Mouse (Mus musculus): ENCODE measurements around the gene Itgb1bp1. TPM values are rescaled to one million over a fixed set of nuclear protein-coding genes. Genes with fewer than 3 reads are reported as not detected.

The Itgb1bp1 gene
- total and polyA plus RNA-seq, 3 experiments = 15.4 to 42.8 (median 19.8) TPM

DNA sequence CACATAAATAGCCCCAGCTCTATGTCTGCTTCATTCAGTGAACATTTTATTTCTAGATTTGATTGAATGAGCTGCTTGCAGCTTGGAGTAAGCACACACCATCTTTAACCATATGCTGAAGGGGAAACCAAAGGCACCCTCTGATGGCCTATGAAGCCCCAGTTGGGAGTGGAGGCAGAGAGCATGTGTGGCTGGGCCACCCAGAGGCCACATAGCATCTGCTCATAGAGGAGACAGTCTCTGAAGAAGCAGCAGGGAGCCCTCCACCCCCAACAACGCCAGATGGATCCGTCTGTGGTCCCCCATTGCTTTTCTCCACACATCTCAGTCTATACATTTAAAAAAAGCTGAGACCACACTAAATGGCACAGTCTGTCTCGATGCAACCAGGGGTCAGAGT, 44.1 kb downstream of the Itgb1bp1 start:
- H3K27me3 ChIP-seq (ENCODE audit: insufficient read depth, low read length) = no peaks in the 10 kb centered on the region
- ATAC-seq (ENCODE audit: extremely low read depth, insufficient number of reproducible peaks, low FRiP score, poor library complexity, severe bottlenecking) (no peak), DNase-seq (ENCODE audit: low spot score) (no peak)
- H3K9me3 ChIP-seq (replicated peaks) = no peaks in the 10 kb centered on the region; the same call in 1 of the 2 replicates
- no peak for TF ChIP-seq CTCF (IDR thresholded peaks at IDR 0.05; ENCODE audit: low read depth, low read length)
- no peak for TF ChIP-seq GATA1 (IDR thresholded peaks at IDR 0.05; ENCODE audit: borderline replicate concordance, low read length)
- no peak for TF ChIP-seq TAL1 (conservative IDR thresholded peaks at IDR 0.05; ENCODE audit: low read depth, low read length)
- no peak for TF ChIP-seq GATA2 (IDR thresholded peaks at IDR 0.05; ENCODE audit: borderline replicate concordance, low read depth, low read length)
- TF ChIP-seq POLR2AphosphoS5 (IDR thresholded peaks at IDR 0.05; ENCODE audit: insufficient replicate concordance, low read depth, low read length) = no peak
- no peaks in the 10 kb centered on the region for H3K36me3 ChIP-seq (replicated peaks)
- H3K4me1 ChIP-seq (ENCODE audit: insufficient read depth, low read depth, low read length) = no peaks in the 10 kb centered on the region
- H3K4me3 ChIP-seq (ENCODE audit: low read depth, low read length) = no peak overlapping the region

DNA sequence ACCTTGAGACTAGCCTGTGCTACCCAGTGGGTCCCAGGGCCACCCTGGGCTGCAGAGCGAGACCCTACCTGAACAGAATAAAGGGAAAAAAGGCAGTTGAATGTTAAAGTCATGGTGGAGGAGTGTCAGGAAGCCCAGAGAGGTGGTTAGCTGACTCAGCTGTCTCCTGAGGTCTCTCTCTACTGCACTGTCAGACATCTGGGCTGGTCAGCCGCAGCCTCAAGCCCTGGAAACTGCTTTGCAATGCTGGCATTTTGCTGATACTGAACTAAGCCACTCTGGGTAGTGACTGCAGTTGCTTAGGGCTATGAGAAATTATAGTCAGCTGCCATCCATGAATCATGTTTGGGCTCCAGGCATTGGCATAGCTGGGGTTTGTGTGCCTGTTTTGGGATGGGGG, 51.5 kb downstream of the Itgb1bp1 start:
- ATAC-seq (ENCODE audit: extremely low read depth, insufficient number of reproducible peaks, low FRiP score, poor library complexity, severe bottlenecking) (no peak), DNase-seq (ENCODE audit: low spot score) (no peak)
- Histone ChIP-seq H3K27me3 (ENCODE audit: insufficient read depth, low read length) (no peaks in the 10 kb centered on the region), H3K4me3 (ENCODE audit: low read depth, low read length) (no peak overlapping the region), H3K9me3 (replicated peaks) (peaks cover 2% of the 10 kb centered on the region; the same call in 1 of the 2 replicates), H3K36me3 (replicated peaks) (no peaks in the 10 kb centered on the region), H3K4me1 (ENCODE audit: insufficient read depth, low read depth, low read length) (no peaks in the 10 kb centered on the region)
- TF ChIP-seq GATA2 (IDR thresholded peaks at IDR 0.05; ENCODE audit: borderline replicate concordance, low read depth, low read length) (no peak), GATA1 (IDR thresholded peaks at IDR 0.05; ENCODE audit: borderline replicate concordance, low read length) (no peak), TAL1 (conservative IDR thresholded peaks at IDR 0.05; ENCODE audit: low read depth, low read length) (no peak), POLR2AphosphoS5 (IDR thresholded peaks at IDR 0.05; ENCODE audit: insufficient replicate concordance, low read depth, low read length) (no peak), CTCF (IDR thresholded peaks at IDR 0.05; ENCODE audit: low read depth, low read length) (no peak)

DNA sequence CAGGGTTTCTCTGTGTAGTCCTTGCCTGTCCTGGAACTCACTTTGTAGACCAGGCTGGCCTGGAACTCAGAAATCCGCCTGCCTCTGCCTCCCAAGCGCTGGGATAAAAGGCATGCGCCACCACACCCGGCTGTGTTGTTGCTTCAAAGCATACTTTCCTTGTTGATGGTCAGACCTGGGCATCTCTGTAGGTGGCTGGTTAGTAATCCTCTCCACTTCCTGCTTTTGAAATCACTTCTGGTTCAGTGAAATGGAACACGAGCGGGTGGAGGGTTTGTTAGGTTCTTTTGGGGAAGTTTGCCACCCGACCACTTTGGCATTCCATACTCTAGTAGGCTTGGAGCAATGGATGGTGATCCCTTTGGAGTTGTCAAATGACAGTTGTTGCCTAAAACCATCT, 52.4 kb downstream of the Itgb1bp1 start:
- ATAC-seq (ENCODE audit: extremely low read depth, insufficient number of reproducible peaks, low FRiP score, poor library complexity, severe bottlenecking) (no peak), DNase-seq (ENCODE audit: low spot score) (no peak)
- TF ChIP-seq POLR2AphosphoS5 (IDR thresholded peaks at IDR 0.05; ENCODE audit: insufficient replicate concordance, low read depth, low read length) (no peak), GATA1 (IDR thresholded peaks at IDR 0.05; ENCODE audit: borderline replicate concordance, low read length) (no peak), TAL1 (conservative IDR thresholded peaks at IDR 0.05; ENCODE audit: low read depth, low read length) (no peak), GATA2 (IDR thresholded peaks at IDR 0.05; ENCODE audit: borderline replicate concordance, low read depth, low read length) (no peak), CTCF (IDR thresholded peaks at IDR 0.05; ENCODE audit: low read depth, low read length) (no peak)
- Histone ChIP-seq H3K36me3 (replicated peaks) (no peaks in the 10 kb centered on the region), H3K4me3 (ENCODE audit: low read depth, low read length) (no peak overlapping the region), H3K27me3 (ENCODE audit: insufficient read depth, low read length) (no peaks in the 10 kb centered on the region; the same call in 1 of the 2 replicates), H3K9me3 (replicated peaks) (0 out of 2 replicates have a peak, but pooled peaks cover 2% of the 10 kb centered on the region), H3K4me1 (ENCODE audit: insufficient read depth, low read depth, low read length) (no peaks in the 10 kb centered on the region)

DNA sequence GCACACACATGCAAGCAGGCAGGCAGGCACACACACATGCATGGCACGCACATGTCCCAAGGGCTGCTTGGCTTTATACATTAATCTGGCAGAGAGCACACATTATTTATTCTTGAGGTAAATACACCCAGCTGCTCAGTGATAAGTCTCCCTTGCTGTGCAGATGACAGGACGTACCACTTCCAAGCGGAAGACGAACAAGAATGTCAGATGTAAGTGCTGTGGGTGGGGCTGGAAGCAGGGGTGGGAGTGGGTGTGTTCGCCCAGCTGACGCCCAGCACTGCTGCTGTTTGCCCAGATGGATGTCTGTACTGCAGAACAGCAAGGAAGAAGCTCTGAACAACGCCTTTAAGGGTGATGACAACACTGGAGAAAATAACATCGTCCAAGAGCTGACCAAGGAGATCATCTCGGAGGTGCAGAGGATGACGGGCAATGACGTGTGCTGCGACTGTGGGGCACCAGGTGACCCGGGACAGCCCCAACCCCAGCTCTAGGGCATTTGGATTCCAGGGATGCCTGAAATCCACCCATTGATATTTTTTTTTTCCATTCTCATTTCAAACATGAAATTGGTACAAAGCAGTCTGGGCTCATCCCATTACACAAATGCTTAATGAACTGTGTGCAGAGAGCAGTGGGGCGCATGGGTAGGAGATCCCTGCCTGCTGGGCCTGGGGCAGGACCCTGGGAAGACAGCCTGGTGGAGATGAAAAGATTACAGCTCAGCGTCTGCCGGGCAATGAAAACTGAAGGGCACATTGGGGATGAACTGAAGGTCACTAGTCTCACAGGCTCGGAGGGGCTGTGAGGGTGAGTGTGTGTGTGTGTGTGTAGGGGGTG, 56.8 kb downstream of the Itgb1bp1 start:
- no peak for TF ChIP-seq GATA1 (IDR thresholded peaks at IDR 0.05; ENCODE audit: borderline replicate concordance, low read length)
- no peak for TF ChIP-seq GATA2 (IDR thresholded peaks at IDR 0.05; ENCODE audit: borderline replicate concordance, low read depth, low read length)
- no peak for TF ChIP-seq POLR2AphosphoS5 (IDR thresholded peaks at IDR 0.05; ENCODE audit: insufficient replicate concordance, low read depth, low read length)
- TF ChIP-seq TAL1 (conservative IDR thresholded peaks at IDR 0.05; ENCODE audit: low read depth, low read length) = no peak
- TF ChIP-seq CTCF (IDR thresholded peaks at IDR 0.05; ENCODE audit: low read depth, low read length) = no peak
- Histone ChIP-seq H3K4me1 (ENCODE audit: insufficient read depth, low read depth, low read length) (no peaks in the 10 kb centered on the region), H3K9me3 (replicated peaks) (peaks cover 4% of the 10 kb centered on the region; the same call in 1 of the 2 replicates), H3K27me3 (ENCODE audit: insufficient read depth, low read length) (no peaks in the 10 kb centered on the region; the same call in 1 of the 2 replicates), H3K36me3 (replicated peaks) (no peaks in the 10 kb centered on the region), H3K4me3 (ENCODE audit: low read depth, low read length) (no peak overlapping the region)
- DNase-seq (ENCODE audit: low spot score) (no peak), ATAC-seq (ENCODE audit: extremely low read depth, insufficient number of reproducible peaks, low FRiP score, poor library complexity, severe bottlenecking) (no peak)

DNA sequence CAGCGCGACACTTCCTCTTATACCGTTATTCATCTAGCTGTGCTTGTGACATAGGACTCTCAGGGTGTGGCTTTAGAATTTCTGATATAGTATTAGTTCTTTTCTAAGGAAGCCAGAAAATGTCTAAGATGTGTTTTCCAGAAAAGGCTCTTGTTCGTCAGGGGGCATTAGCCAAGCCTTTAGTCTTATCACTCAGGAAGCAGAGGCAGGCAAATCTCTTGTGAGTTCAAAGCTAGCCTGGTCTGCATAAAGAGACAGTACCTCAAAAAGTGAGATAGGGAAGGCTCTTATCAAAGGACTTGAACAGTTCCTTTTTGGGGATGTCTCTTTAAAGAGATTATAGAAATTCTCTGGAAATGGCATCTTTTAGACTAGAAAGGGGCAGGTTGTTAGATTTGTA, 57.4 kb downstream of the Itgb1bp1 start:
- Histone ChIP-seq H3K4me3 (ENCODE audit: low read depth, low read length) (no peak overlapping the region), H3K36me3 (replicated peaks) (no peaks in the 10 kb centered on the region), H3K4me1 (ENCODE audit: insufficient read depth, low read depth, low read length) (no peaks in the 10 kb centered on the region), H3K9me3 (replicated peaks) (peaks cover 4% of the 10 kb centered on the region; the same call in 1 of the 2 replicates), H3K27me3 (ENCODE audit: insufficient read depth, low read length) (no peaks in the 10 kb centered on the region; the same call in 1 of the 2 replicates)
- ATAC-seq (ENCODE audit: extremely low read depth, insufficient number of reproducible peaks, low FRiP score, poor library complexity, severe bottlenecking) = no peak
- no peak for TF ChIP-seq GATA1 (IDR thresholded peaks at IDR 0.05; ENCODE audit: borderline replicate concordance, low read length)
- TF ChIP-seq CTCF (IDR thresholded peaks at IDR 0.05; ENCODE audit: low read depth, low read length) = no peak
- no peak for TF ChIP-seq GATA2 (IDR thresholded peaks at IDR 0.05; ENCODE audit: borderline replicate concordance, low read depth, low read length)
- TF ChIP-seq POLR2AphosphoS5 (IDR thresholded peaks at IDR 0.05; ENCODE audit: insufficient replicate concordance, low read depth, low read length) = no peak
- no peak for TF ChIP-seq TAL1 (conservative IDR thresholded peaks at IDR 0.05; ENCODE audit: low read depth, low read length)
- no peak for DNase-seq (ENCODE audit: low spot score)
